Mouse (Mus musculus) B cell, adult 2 months (primary cell): ENCODE data around the gene Eif1.
"Not testable (repeated sequence)": the region's sequence is repeated elsewhere in the genome, so short reads cannot be mapped to it uniquely, and the experiment has no call there.

Experiments used
- DNase-seq, 2 experiments: peaks; one replicate each; pipeline ENCODE4 v3.0.0; 2022

Eif1 gene

DNA sequence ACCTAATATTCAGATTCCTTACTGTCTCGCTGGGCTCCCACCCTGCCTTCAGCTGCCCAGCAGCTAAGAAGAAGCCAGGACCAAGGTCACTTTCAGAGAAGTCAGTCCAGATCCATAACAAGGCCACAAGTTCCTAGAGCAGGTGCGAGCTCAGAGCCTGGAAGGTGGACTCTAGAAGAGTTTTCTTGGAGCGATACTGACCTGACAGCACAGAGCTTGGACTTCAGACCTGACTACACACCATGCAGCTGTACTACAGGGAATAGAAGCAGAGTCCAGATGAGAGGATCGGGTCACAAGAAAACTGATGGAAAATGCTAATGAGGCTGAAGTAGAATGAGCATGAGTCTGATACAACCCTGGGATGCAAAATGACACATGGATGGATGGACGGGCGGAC is 6.3 kb upstream of the Eif1 start:
- no peak for DNase-seq

DNA sequence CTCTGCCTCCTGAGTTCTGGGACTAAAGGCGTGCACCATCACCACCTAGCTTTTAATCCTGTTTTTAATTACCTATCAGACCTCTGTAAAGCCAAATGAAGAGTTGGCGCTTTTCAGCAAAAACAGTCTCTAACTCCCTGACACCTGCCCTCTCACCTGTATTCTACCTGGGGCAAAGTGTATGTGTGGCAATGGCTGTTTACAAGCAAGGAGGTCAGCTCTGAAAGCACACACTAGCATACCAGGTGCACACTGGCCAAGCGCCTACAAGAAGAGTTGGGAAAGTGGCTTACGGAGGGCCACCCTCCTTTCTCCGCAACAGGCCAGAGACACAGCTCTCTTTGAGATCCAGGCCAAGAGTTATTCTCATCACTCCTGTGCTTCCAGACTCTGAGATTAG is 4.2 kb upstream of the Eif1 start:
- no peak for DNase-seq

DNA sequence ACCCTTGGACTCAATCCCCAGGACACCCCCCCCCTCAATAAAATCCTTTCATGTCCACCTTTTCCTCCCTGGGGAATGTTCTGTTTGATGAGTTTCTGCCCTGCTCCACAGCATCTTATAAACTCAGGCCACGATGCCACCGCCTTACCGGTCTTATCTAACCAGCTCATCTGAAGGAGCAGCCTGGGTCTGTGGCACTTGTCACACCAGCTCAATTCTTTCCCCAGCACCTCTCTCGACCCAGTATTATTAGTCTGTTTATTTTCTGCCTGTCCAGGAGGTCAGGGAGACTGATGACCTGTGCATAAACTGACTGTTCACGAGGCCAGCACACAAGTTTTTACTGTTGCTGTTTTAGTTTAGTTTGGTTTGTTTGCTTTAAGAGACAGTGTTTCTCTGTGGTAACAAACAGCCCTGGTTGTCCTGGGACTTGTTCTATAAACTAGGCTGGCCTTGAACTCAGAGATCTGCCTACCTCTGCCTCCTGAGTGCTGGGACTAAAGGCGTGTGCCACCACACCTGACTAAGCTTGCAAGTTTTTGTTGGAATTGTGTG is 1.8 kb upstream of the Eif1 start:
- DNase-seq, result no peak

DNA sequence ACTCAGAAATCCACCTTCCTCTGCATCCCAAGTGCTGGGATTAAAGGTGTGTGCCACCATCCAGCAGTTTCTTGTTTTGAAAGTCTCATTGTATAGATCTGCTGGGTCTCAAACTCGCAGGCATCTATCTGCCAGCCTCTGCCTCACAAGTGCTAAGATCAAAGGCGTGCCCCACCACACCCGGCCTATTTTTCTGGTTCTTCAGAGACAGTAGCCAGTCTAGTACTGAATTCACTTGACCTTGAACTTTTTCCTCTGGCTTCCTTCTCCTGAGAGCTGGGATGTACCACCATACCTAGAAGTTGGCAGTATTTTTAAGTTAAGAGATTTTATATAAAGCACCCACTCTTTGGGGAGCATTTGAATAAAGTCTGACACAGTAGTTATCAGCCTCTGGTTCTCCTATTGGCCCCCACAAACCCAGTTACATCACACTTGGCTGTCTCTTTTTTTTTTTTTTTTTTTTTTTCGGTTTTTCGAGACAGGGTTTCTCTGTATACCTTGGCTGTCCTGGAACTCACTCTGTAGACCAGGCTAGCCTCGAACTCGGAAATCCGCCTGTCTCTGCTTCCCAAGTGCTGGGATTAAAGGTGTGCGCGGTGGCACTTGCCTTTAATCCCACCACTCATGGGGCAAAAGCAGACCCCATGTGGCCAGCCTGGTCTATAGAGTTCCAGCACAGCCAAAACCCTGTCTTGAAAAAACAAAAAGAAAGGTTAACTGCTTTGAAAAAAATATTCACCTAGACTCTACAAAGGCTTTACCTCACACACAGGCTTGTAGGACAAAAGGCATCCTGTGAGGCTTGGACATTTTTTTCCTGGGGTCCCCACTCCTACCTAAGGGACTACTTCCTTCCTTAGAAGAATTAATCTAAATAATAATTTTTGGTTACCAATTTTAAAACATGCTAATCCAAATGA is 895 bp upstream of the Eif1 start:
- DNase-seq, result no peak

DNA sequence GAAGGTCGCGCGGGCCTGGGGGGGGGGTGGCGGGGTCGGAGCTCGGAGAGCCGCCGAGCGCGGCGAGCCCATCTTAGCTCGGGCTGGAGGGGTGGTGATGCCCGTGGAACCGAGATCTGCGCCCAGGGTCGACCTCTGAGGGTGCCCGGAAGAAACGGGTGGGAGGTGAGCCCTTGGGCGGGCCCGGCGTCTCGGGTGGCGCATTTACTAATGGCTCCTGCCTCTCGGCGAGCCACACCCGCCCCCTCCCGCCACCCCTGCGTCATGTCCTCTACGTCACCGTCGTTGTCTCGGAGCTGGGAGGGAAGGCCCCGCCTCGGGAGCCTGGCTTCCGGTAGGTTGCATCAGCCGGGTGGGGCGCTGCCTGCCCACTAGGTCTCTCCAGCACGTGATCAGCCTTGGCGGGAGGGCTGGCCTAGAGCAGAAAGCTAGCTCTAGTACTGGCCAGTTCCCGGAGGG is 516 bp downstream of the Eif1 start:
- peak; percentile 97 to 98 for DNase-seq

DNA sequence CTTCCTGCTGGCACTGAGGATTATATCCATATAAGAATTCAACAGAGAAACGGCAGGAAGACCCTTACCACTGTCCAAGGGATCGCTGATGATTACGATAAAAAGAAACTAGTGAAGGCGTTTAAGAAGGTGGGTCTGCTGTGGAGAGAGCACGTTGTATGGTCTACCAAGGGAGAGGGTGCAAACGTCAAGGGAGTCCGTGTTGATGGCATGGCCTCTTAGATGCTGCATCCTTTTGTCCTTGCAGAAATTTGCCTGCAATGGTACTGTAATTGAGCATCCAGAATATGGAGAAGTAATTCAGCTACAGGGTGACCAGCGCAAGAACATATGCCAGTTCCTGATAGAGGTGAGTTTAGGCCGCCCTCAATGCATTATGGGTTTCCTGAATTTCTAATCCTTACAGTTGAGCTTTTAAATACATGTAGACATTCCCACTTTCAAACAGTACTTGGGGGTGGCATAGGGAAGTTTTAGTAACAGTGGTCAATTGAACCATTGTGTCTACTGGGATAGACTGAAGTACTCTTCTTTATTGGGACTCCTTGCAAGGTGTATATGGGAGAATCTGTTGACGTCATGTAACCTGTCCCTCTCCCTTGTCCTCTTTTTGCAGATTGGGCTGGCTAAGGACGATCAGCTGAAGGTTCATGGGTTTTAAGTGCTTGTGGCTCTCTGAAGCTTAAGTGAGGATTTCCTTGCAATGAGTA is 1.2 kb downstream of the Eif1 start:
- not testable (repeated sequence) for DNase-seq

DNA sequence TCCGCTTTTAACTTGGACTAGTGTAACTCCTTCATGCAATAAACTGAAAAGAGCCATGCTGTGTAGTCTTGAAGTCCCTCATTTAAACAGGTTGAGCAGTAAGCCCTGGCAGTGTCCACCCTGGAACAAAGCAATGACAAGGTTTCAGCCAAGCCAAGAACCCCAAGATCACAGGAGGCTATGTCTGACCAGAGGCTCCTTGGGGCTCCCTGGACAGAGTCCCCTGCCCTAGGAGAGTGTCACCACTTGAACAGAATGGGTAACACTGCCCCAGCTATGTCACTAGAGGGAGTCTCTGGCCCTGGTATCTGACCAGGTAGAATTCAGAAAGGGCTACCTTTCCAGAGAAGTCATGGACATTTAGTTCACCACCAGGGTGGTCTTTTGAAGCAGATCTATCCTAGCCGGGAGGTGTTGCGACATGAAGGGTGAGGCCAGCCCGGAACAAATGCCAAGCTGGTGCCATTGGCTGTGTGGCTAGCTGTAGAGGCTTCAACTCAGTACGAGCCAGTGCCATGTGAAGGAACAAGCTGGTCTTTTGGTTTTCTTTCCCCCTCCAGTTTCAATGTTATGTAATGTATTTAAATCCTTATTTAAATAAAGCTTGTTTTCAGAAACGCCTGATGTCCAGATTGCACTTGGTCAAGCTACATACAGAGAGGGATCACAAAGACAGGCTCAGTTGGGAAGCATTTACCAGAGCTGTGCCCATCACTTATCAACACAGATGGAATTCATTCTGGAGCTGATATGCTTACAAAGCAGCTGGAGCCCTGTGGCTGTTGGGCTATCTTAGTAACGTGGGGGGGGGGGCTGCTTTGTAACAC is 2.0 kb downstream of the Eif1 start:
- DNase-seq, result peak; percentile 48 to 49

DNA sequence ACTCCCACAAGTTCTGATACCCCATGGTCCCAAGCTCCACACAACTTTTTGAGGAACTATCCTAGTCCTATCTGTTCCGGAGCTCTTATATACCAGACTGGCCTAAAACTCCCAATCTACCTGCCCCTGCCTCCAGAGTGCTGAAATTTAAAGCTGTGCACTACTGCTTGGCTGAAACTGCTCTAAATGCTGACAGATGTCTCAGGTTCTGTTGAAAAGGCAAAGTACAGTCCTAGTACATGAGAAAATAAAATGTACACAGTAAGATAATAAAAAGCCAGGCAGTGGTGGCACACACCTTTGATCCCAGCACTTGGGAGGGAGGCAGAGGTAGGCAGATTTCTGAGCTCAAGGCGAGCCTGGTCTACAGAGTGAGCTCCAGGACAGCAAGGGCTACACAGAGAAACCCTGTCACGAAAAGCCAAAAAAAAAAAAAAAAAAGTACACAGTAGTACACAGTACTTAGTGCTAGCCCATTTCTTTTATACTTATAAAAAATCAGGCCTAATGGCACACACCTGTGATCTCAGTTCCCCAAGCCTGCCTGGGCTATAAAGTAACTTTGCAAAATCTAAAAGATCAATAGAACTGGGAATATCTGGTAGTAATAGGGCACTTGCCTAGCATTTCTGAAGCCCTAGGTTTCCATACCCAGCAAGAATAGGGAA is 3.0 kb downstream of the Eif1 start:
- peak; percentile 49 to 53 for DNase-seq

DNA sequence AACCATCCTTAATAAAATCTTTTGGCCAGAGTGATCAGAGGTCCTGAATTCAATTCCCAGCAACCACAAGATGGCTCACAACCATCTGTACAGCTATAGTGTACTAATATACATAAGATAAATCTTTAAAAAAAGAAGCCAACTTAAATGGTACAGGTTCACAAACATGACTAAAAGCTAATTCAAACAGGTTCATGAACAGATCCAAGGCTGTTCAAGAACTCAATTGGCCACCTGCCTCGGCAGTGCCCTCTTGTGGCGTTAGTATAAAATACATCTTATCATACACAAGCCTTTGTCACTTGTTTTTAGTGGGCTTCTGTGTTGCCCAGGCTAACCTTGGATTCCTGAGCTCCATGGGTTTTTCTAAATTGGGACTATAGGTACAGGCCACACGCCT is 3.9 kb downstream of the Eif1 start:
- DNase-seq, result peak; percentile 83

DNA sequence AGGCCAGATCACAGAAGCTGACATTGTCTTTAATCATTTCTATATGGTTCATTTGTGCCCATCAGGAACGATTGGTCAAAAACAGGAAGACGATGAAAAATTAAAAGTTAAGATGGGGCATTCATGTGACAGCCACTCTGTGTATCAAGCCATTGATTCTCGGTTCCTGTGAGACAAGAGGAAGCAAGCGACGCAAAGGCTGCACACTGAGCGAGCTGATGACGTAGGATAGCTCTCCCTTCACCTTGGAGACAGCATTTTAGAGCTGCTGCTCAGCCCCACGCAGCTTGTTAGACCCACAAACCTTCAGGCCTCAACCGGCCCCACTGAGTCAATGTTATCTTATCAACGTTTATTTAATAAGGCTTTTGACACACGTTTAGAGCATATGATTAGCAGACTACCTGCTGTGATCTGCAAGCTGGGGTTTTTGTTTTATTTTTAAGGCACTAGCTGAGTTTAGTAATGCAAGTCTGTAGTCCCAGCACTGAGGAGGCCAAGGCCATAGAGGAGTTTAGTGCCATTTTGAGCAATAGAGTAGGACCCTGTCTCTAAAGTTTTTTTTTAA is 5.5 kb downstream of the Eif1 start:
- DNase-seq, result peak in 1 of 2 experiments; percentile 7

DNA sequence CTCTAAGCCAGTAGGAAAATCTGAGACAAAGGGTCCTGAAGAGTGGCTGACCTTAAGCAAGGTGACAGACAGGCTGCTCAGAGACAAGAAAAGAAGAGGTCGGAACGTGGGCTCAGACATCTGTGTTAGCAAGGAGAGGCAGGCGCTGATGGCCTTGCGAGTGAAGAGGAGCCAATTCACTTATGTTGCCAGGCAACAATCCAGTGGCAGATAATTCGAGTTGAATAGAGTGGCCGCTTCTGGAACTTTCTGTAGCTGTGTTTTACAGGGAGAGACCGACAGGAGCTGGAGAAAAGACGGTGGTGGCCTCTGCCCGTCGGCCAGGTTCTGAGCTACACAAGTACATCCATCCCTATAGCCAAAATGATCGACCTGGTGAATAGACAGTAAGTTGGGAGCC is 7.6 kb downstream of the Eif1 start:
- no peak for DNase-seq

DNA sequence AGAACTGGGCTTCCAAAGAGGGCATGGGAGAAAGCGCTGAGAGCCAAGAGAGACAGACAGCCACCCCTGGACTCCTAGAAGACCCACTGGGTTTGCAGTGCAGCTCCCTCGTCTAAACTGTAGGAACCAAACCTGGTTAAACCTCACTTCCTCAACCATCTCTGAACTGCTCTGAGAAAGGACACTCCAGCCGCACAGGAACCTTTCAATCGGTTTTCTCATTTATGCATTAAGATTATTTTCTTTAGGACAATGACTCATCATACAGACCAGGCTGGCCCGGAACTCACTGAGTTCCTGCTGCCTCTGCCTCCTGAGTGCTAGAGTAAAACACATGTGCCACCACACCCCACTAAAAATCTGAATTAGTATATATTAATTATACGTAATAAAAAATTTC is 8.1 kb downstream of the Eif1 start:
- no peak for DNase-seq

DNA sequence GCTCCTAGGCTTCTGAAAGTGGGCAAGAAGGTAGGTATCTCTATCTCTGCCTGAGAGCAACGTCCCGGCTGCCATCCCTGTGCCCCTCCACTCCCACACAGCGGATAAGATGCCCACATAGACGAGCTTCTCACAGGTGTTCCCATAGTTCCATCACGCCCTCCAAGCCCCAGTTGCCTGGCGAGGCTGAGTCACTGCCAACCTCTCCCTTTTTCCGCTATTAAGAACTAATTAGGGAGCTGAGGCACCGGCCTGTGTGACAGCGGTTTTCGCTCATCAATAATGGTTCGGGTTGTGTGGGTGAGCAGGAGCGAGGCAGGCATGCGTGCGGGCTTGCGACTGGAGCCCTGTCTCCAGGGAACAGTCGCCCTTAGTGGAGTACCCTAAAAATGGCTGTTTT is 10.6 kb downstream of the Eif1 start:
- DNase-seq, result no peak

DNA sequence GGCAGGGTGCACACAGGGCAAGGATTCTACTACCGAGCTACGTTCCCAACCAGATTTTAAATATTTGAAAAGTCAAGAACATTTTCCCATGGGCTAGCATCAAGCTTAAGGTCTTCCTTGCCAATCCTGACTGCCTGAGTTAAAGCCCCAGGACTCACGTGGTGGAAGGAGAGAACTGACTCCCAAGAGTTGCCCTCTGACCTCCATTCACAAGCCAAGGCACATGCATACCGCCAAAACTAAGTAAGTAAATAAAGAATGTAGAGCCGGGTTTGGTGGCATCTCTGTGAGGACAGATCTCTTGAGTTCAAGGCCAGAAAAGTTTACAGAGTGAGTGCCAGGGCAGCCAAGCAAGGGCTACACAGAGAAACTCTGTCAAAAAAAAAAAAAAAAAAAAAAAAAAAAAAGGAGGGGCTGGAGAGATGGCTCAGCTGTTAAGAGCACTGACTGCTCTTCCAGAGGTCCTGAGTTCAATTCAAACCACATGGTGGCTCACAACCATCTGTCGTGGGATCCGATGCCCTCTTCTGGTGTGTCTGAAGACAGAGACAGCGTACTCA is 11.2 kb downstream of the Eif1 start:
- not testable (repeated sequence) for DNase-seq

DNA sequence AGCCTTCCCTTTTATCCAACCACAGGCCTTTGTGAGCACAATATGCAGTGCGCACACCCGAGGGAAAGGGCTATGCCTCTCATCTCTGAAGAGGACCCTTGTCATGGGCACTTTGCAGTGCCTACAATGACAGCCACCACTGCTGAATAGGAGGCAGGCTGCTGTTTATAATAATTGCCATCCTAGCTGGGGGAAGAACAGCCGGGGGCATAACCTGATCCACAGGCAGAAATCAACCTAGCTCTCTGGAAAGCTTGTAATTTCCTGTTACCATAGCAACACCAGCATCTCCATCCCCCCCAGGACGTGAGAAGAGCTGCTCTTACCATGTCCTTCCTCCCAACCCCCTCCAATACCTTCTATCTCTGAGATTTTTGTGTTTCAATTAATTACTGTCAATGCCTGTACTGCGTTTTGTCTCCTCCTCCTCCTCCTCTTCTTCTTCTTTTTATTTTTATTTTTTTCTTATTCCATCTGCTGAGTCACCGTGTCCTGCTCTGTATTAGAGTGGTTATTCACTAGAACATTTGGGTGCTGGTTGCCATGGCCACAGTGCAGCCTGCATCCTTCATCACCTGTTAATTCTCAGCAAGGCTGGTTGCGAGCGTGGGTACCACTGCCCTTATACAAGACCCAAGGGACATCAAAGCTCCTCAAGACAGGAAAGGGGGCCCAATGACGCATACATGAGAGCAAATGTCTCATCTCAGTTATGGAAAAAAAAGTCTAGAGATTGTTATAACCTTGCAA is 13.3 kb downstream of the Eif1 start:
- DNase-seq, result no peak

DNA sequence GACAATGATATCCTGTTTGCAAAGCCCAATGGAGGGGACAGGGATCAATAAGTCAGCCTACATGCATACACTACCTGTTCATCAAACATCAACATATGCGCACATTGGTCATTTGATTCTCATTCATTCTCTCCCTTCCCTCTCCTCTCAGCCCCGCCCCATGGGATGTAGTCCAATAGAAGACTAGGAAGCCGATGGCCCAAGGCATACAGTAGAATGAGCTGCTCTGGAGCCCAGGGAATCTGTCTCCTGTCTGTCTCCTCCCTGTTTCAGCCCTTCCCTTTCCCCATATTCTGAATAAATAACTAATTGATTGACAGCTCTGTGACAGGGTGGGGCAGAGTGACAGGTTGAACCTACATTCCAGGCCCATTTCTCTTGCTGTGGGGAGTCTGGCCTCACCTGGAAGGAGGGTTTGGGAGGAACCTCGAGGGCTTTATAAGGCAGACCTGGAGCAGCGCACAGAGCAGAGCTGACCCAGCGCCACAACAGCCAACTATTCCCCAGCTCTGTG is 14.3 kb downstream of the Eif1 start, which contains the start of gene Gast:
Gene Gast (plus strand): TSS at position 464 of the 514 bp plus-strand sequence.
- DNase-seq, result no peak

DNA sequence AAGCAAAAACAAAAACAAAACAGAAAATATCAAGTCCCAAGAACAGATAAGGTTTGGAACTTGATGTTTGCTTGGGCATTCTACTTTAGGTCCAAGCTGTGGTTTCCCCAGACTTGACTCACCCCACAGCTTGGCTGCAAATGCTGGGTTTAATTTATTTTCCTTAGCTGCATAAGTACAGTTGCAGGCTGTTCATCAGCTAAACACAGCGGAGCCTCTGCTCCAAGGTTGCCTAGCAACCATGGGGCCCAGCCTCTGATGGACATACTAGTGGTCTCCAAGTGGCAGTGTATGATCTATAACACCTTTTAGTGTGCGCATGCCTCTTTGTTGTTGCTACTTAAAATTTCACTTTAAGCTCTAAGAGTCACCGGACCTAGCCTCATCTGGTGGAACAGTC is 16.0 kb downstream of the Eif1 start:
- DNase-seq, result no peak

DNA sequence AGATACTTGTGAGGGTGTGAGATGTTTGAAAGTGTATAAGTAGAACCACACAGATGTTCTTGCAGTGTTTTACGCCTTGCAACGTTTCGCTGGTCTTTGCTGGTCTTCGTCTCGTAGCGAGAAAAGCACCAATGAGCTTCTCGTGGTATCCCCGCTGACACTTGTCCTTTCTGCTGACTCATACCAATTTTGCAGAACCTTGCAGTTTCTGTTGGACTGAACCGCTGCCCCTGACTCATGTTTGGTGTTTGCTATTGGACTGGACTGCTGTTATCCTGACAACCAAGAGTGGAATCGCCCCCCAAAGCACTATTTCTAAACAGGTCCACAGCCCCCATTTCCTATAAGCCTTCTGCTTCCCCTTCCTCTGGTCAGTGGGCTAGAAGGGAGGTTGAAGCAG is 24.6 kb downstream of the Eif1 start:
- no peak for DNase-seq

DNA sequence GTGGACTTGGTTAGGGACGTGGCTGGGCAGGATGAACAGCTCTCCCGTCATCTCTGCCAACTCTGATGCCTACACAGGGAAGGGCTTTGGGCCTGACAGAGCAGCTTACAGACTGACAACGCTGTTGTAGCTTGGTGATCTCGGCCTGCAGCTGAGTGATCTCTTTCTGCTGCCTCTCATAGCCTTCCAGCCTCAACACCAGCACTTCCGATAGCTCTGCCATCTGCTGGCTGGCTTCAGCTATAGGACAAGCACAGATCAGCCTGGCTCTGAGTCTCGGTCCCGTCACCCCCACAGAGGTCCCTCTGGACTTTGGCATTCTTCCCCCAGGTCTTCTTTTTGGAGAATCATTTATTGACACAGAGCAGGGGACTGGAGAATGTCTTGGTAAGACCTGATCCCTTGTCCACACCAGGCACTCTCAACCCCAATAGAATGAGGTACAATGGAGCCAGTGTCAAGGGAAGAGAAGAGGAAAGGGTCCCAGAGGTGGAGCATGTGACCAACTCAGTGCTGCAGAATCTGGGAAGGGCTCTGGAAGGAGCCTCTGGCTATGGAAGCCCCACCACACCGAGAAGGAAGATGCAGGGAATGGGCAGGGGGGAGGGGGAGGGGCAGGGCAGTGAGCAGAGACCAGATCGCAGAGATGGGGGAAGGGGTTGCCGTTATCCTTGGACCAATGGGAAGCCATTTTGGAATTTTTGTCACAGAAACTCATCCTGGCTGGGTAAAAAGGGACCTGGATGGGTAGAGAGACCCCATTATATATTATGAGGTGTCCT is 32.6 kb downstream of the Eif1 start:
- peak in 1 of 2 experiments; percentile 30 for DNase-seq
